Mouse (Mus musculus) Muller cell, postnatal 12 days (primary cell): ENCODE measurements at regions not wholly inside any gene's neighbourhood (a gene's known extent, or its start where the extent isn't known, plus 50 kb on each side); places are given as distances from the start of the nearest gene placed in this dataset.
"Not testable (repeated sequence)": the region's sequence is repeated elsewhere in the genome, so short reads cannot be mapped to it uniquely, and the experiment has no call there.

ENCODE experiments used
- DNase-seq: peaks from one replicate; pipeline ENCODE4 v3.0.0-alpha.2; 2015; ENCODE audit errors: inconsistent ontology term

DNA sequence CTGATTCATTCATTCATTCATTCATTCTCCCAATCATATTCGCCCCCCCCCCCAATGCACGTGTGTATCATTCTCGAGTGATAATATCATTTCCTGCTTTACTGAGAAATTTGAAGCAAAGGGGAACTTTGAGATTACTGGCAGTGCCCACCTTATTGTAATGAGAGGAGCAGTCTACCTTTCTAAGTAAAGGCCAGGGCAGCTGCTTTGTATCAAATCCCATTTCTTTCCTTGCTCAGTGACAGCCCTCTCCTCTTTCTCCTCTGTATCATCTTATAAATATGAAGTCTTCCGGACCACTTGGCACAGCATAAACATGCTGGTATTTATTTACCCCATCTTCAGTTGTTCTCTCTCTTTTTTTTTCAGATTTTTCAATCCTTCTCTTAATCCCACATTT is 139.1 kb upstream of the Tacstd2 start:
- DNase-seq, result not testable (repeated sequence)

DNA sequence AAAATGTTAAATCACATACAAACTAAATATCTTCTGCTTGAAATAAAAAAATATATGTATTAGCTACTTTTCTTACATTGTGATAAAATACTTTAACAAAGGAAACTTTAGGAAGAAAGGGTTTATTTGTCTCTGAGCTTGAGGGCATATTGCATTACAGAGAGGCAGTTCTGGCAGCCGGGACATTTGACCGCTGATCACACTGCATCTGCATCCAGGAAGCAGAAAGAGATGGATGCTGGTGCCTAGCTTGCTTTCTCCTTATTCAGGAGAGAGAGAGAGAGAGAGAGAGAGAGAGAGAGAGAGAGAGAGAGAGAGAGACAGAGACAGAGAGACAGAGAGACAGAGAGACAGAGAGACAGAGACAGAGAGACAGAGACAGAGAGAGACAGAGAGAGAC is 137.7 kb upstream of the Tacstd2 start:
- DNase-seq, result not testable (repeated sequence)

DNA sequence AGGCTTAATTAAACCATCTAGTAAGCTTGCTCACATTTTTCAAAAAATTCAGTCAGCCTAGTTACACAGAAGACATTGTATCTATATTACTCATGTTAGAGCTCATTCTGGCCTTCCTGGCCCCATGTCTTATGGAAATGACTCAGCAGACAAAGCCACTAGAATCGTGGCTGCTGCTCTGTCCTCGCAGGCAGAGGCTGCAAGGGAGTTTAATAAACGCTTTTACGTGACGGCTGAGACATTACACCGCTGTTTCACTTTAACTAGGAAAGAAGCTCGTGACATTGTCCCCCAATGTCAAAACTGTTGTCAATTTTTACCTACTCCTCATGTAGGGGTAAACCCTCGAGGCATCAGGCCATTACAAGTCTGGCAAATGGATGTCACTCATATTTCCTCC is 132.5 kb upstream of the Tacstd2 start:
- not testable (repeated sequence) for DNase-seq

DNA sequence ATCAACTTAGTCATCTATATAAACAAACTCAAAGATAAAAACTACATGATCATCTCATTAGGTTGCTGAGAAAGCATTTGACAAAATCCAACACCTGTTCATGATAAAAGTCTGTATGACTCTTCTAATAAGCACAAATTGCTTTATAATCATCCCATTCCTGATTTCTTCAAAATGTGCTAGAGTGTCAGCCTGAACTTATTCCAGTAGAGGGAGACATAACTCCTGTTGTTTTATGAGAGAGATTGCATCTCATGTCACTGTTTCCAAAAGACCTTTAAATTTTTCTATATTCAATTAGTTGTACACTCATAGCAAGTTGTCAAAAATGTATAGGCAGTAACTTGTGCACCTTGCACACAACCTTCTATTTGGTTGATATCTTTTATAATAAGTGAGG is 96.0 kb upstream of the Tacstd2 start:
- DNase-seq, result no peak

DNA sequence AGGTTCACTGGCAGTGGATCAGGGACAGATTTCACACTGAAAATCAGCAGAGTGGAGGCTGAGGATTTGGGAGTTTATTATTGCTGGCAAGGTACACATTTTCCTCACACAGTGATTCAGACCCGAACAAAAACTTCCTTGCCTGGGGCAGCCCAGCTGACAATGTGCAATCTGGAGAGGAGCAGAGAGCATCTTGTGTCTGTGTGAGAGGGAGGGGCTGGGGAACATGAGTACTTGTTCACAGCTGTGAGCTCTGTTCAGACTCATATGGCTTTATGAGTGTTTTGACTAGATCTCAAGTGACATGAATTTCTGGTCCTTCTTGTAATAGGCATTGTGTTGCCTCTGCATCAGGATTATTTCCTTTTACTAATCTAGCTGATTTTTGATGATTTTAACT is 74.8 kb upstream of the Tacstd2 start:
- peak; percentile 56 for DNase-seq

DNA sequence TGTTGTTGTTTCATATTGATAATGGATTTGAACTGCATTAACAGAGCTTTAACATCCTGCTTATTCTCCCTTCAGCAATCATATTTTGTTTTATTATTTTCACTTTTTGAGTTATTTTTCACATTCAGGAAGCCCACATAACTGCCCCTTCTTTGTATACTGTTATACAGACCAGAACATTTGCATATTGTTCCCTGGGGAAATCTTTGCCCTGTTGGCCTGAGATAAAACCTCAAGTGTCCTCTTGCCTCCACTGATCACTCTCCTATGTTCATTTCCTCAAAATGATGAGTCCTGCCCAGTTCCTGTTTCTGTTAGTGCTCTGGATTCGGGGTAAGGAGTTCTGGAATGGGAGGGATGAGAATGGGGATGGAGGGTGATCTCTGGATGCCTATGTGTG is 73.9 kb upstream of the Tacstd2 start:
- DNase-seq, result not testable (repeated sequence)
